ENCODE assay signal across 33 mouse cellular contexts in the genomic region with DNA sequence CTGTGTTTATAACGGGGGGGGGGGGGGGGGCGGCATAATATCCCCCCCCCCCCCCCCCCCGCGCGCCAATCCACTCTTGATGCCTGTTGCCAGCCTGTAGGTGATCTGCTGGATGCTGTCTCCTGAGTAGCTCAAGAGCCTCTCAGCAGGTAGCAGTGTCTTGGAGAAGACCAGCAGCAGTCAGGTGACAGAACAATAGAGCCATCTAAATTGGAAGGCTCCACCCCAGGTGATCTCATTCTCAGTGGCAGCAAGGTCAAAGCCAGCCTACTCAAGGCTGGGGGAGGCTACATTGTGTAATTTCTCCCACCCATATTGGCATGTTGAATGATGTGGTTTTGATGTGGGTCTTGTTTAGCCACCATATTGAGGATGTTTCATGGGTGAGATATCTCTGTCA.
"Had no signal": no experiment of that assay in that cellular context is flagged by ENCODE, and none has a peak within 500 bp of the region (broad histone marks: within the 10 kb centered on the region; RNA-seq: fewer than 3 reads in every experiment).

No protein-coding gene starts in this region.

- H3K27me3 ChIP-seq: limb, embryonic 12.5 days; limb, embryonic 13.5 days; limb, embryonic 15.5 days; liver, embryonic 12.5 days; liver, embryonic 13.5 days; liver, embryonic 15.5 days; lung, embryonic 15.5 days; megakaryocyte, embryonic 14.5 days; midbrain, embryonic 12.5 days; midbrain, embryonic 13.5 days; midbrain, embryonic 15.5 days; neural tube, embryonic 12.5 days; neural tube, embryonic 13.5 days had no signal

- DNase-seq: left cerebral cortex, postnatal 4 days; liver; liver, embryonic 13.5 days; liver, postnatal 0 days; lung, adult 18-20 months; lung, adult 2 months; lung, embryonic 14.5 days; lung, postnatal 10 days; lung, postnatal 14 days; lung, postnatal 36 days; lung, postnatal 4 days; midbrain, embryonic 14.5 days had no signal

- H3K9me3 ChIP-seq: limb, embryonic 10.5 days; limb, embryonic 12.5 days; limb, embryonic 13.5 days; limb, embryonic 15.5 days; liver, embryonic 12.5 days; liver, embryonic 13.5 days; liver, embryonic 15.5 days; lung, embryonic 15.5 days; megakaryocyte, embryonic 14.5 days; midbrain, embryonic 10.5 days; midbrain, embryonic 12.5 days; midbrain, embryonic 13.5 days; midbrain, embryonic 15.5 days; neural tube, embryonic 12.5 days; neural tube, embryonic 13.5 days had no signal

- H3K36me3 ChIP-seq: limb, embryonic 10.5 days; limb, embryonic 12.5 days; limb, embryonic 13.5 days; limb, embryonic 15.5 days; liver, embryonic 12.5 days; liver, embryonic 13.5 days; liver, embryonic 15.5 days; lung, embryonic 15.5 days; midbrain, embryonic 10.5 days; midbrain, embryonic 12.5 days; midbrain, embryonic 13.5 days; midbrain, embryonic 15.5 days; neural tube, embryonic 12.5 days; neural tube, embryonic 13.5 days had no signal

- H3K9ac ChIP-seq: limb, embryonic 12.5 days; limb, embryonic 13.5 days; limb, embryonic 15.5 days; liver, embryonic 12.5 days; liver, embryonic 13.5 days; liver, embryonic 14.5 days; liver, embryonic 15.5 days; liver, postnatal 0 days; lung, embryonic 14.5 days; lung, embryonic 15.5 days; midbrain, embryonic 12.5 days; midbrain, embryonic 13.5 days; midbrain, embryonic 15.5 days; neural tube, embryonic 12.5 days; neural tube, embryonic 13.5 days had no signal

- H3K27ac ChIP-seq: limb, embryonic 10.5 days; limb, embryonic 12.5 days; limb, embryonic 13.5 days; limb, embryonic 15.5 days; liver, embryonic 12.5 days; liver, embryonic 13.5 days; liver, embryonic 14.5 days; liver, embryonic 15.5 days; lung, embryonic 15.5 days; macrophage; midbrain, embryonic 10.5 days; midbrain, embryonic 12.5 days; midbrain, embryonic 13.5 days; midbrain, embryonic 15.5 days; neural tube, embryonic 12.5 days; neural tube, embryonic 13.5 days had no signal

- H3K4me1 ChIP-seq: limb, embryonic 10.5 days; limb, embryonic 12.5 days; limb, embryonic 13.5 days; limb, embryonic 15.5 days; liver, embryonic 12.5 days; liver, embryonic 13.5 days; liver, embryonic 15.5 days; lung, embryonic 15.5 days; megakaryocyte, embryonic 14.5 days; midbrain, embryonic 10.5 days; midbrain, embryonic 12.5 days; midbrain, embryonic 13.5 days; midbrain, embryonic 15.5 days; neural tube, embryonic 12.5 days; neural tube, embryonic 13.5 days had no signal

- H3K4me3 ChIP-seq: limb, embryonic 10.5 days; limb, embryonic 12.5 days; limb, embryonic 13.5 days; limb, embryonic 15.5 days; liver, embryonic 12.5 days; liver, embryonic 13.5 days; liver, embryonic 15.5 days; lung, embryonic 15.5 days; megakaryocyte, embryonic 14.5 days; midbrain, embryonic 10.5 days; midbrain, embryonic 12.5 days; midbrain, embryonic 13.5 days; midbrain, embryonic 15.5 days; myocyte; neural tube, embryonic 12.5 days; neural tube, embryonic 13.5 days had no signal

- ATAC-seq: liver, embryonic 12.5 days; liver, postnatal 0 days; lung, postnatal 0 days; midbrain, embryonic 13.5 days; midbrain, embryonic 15.5 days; midbrain, embryonic 16.5 days had no signal

- H3K4me2 ChIP-seq: limb, embryonic 12.5 days; limb, embryonic 13.5 days; limb, embryonic 15.5 days; liver, embryonic 11.5 days; liver, embryonic 12.5 days; liver, embryonic 13.5 days; liver, embryonic 15.5 days; lung, embryonic 14.5 days; lung, embryonic 15.5 days; midbrain, embryonic 11.5 days; midbrain, embryonic 12.5 days; midbrain, embryonic 13.5 days; midbrain, embryonic 15.5 days; neural tube, embryonic 12.5 days; neural tube, embryonic 13.5 days had no signal
